Mouse (Mus musculus) Muller cell, postnatal 12 days (primary cell): ENCODE measurements around the gene BC003965.

Experiments
- DNase-seq: peaks from one replicate; pipeline ENCODE4 v3.0.0-alpha.2; 2015; ENCODE audit errors: inconsistent ontology term

Gene BC003965

DNA sequence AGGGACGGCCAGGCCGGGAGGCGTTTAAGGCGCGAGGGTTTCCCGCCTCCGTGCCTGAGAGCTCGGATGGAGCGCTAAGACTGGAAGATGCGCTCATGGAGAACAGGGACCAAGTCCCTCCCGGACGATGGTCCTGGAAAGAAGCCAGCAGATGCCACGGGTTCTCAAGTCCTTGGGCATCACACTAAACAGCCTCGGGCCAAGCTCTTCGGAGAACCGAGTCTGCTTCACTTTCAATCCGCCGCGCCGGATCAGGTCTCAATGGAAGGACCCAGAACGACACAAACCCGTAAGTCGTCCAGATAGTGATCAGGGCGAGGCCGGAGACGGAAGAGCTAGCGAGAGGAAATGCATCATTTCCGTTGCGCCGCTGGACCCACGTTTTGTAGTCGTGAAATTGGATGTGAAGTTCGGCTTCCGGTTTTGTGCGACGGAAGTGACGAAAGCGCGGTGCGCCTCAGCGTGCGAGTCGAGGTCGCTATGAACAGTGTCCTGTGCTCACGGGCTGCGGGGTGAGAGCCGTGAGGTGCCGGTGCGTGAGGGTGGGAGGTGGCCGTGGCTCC, at the start of gene BC003965:
TSS of gene BC003965 (plus strand) at position 426 of the 563 bp plus-strand sequence.
- peak; percentile 92 for DNase-seq

DNA sequence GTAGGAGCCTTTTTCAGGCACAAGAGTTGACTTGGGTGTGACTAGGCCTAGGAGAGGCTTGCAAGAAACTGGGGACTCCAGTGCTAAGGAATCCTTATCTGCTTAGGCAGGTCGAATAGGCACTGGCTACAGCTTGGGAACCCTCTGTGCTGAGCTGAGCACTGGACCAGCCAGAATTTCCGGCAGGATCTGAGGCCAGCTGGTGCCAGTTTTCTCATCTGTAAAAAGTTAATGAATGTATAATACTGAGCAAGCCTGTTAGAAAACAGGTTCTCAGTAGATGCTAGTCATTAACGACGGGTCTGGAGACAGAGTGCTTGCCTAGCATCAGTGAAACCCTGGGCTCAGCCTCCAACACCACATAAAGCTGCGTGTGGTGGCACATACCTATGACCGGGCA, 48.7 kb upstream of the BC003965 start:
- no peak for DNase-seq

DNA sequence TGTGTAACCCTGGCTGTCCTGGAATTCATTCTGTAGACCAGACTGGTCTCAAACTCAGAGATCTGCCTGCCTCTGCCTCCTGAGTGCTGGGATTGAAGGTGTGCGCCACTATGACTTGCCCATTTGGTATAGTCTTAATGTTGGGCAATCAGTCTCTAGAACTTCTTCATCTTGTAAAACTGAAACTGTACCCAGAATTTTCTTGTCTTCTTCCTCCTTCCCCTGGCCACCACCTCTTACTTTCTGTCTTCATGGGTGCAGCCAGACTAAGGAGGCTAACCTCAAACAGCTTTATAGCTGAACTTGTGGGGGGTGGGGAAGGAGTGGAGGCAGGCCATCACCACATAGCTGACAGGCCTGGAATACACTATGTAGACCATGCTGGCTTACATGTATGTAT, 45.6 kb upstream of the BC003965 start:
- no peak for DNase-seq

DNA sequence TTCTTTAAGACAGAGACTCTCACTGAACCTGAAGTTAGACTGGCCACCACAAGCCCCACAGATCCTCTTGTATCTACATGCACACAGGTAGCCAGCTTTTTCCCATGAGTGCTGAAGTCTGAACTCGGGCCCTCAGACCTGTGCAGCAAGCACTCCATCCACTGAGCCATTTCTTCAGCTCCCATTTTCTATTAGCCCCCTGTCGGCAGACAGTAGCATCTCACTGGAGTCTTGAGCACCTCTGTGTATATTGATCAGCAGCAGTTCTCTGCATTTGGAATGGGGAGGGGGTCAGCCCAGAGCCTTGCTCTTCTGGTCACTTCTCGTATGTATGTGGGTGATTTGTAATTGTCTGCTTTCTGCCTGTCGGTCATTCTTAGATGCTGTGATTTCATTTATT, 44.4 kb upstream of the BC003965 start:
- DNase-seq, result no peak

DNA sequence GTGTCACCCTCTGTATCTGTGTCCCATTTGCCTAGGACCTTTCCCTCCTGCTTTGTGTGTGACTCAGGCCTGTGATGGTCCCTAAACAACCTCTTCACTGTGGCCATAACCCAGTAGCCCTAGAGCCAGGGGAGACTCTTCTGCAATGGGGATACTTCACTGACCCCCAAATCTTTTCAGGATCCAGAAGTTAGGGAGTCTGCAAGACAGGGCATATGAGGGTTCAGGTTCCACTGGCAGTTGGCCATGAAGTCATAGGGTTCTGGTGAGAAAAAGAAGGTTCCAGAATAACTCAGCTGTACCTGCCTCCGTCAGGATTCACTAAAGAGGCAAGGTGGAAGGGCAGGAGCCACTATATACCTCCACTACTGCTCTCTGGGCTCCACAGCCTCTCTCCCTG, 22.2 kb upstream of the BC003965 start, which contains the start of gene Ccdc154:
TSS of gene Ccdc154 (plus strand) at position 301 of the 400 bp plus-strand sequence.
- DNase-seq, result no peak

DNA sequence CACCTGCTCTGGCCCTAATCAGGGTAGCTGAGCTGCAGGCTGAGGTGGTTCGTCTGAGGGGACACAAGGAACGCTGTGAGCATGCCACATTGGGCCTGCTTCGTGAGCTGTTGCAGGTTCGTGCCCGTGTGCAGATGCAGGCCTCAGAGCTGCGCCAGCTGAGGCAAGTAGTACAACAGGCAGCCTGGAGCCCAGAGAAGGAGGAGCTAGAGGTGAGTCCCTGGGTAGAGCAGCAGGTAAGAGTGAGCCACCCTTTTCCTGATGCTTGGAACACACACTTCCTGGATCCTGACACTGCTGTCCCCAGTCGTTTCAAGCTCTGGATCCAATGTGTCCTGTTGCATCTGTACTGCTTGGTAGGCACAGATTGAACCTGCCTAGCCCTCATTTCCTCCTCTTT, 21.0 kb upstream of the BC003965 start:
- DNase-seq, result no peak

DNA sequence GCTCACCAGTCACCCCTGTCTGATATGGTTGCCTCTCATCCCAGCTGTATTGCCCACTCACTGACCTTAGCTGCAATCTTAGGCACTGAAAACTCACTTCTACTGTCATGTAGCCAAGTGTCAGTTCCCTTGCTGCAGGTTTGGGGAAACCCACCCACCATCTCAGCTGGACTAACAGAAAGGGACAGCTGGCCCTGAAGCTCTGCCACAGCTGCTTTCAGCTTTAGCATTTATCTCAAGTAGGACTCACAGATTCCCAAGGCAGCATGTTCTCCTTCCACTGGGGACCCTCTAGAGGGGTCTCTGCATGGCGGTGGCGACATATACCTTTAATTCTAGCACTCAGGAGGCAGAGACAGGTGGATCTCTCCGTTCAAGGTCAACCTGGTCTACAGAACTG, 19.6 kb upstream of the BC003965 start:
- DNase-seq, result no peak

DNA sequence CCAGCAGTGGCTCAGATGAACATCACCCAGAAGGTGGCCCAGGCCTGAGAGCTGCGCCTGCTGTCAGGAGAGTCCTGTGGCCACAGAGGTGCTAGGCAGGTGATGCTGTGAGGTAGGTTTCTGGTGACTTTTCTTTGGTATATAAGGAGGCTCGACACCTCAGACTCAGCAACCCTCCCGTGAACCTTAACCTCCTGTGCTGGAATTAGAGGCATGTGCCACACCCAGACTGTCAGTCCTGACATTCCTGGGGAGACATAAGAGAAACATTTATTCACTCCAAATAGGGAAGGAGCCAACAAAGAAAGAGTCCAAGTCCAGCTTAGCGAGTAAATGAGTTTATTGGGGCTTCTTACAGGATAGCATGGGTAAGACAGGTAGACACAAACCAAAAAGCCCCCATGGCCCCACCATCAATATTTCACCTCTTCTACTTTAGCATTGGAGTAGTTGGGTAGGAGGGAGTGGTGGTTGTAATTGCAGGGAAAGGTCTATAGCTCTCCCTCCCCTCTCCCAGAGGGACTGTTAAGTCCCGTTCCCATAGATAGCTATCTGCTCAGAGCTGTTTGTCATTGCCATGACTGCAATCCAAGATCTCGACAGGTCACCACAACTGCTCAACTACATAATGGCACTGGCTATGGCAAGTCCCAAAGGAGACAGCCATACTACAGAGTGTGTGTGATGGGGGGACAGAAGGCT, 18.2 kb upstream of the BC003965 start:
- DNase-seq, result no peak

DNA sequence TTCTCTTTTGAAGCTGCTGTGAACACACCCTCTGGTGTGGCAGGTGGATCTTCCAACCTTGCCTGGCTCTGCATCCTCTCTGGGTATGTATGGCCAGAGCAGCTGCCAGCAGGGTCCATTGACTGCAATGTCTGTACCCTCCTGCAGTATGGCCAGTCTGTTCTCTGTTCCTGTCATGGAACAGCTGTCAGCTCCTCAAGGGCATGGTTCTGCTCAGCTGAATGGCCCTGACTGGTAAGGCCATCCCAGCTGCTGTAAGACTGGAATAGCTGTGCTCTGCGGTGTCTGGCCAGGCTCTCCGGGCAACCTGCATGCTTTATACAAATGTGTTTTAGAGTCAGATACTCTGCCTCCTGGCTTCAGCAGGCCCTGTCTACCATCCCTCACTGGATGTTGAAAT, 14.6 kb upstream of the BC003965 start:
- DNase-seq, result no peak

DNA sequence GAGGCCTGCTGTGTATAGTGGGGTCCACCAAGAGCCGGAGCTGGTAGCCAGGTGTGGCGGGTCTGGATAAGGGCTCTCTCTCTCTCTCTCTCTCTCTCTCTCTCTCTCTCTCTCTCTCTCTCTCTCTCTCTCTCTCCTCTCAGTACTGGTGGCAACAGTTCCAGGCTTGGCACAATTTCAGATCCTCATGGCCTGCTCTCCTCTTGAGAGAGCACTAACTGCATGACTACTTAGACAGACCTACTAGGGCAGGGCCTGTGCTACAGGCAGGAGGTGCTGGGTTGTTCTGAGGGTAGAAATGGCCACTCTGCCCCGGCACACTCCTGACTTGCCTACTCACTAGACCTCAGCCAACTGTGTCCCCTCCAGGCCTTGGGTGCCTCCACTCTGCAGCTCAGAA, 11.8 kb upstream of the BC003965 start:
- no peak for DNase-seq

DNA sequence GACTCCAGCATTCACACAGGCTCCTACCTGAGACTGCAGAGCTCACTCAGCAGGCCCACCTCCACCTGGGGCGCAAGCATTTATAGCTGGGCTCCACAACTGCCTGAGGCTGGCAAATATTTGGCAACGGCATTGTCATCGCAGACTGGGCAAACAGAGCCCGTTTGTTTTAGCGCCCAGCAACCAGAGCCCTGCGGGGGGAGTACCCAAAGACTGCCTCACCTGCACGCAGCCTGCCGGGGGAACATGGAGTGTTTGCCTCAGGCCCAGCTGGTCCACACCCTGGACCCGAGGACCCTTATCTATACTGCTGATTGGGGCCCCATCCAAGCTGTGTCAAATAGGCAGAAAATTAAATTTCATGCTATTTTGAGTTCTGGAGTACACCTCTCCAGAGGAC, 8.9 kb upstream of the BC003965 start, which contains the start of gene Gm38655:
TSS of gene Gm38655 (minus strand) at position 61 of the 400 bp plus-strand sequence.
- no peak for DNase-seq

DNA sequence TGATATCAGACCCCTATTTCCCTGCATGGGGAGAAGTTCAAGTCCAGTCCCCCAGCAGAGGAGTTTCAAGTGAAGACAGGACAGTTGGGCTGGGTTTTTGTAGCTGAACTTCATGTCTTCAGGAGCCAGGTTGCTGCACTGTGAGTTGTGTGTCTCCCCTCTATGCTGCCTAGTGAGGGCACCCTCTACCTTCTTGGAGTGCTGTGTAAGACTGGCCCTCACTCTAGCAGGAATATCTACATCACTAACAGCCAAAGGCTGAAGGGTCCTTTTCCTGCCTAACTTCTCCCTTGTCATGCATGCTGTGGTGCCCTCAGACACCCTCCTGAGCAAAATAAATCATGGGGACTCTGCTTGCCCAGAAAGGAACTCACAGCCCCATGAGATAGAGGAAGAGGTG, 1.1 kb upstream of the BC003965 start:
- no peak for DNase-seq

DNA sequence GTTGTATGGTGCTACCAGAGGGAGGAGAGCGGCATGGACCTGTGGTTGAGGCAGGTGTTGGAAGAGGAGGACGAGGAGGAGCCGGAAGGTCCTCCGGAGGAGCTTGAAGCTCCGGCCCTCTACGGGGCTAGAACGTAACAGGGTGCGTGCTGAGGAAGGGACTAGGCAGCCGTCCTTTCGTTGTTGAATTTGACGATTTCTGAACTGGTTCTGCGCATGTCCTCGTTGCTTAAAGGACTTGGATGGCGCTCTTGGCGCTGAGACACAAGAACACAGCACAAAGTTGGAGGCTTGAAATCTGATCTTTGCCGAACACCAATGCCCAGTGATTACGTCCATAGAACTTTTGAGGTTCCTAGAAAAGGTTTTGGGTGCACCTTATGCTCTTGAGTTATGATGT, 607 bp downstream of the BC003965 start:
- peak; percentile 3 for DNase-seq

DNA sequence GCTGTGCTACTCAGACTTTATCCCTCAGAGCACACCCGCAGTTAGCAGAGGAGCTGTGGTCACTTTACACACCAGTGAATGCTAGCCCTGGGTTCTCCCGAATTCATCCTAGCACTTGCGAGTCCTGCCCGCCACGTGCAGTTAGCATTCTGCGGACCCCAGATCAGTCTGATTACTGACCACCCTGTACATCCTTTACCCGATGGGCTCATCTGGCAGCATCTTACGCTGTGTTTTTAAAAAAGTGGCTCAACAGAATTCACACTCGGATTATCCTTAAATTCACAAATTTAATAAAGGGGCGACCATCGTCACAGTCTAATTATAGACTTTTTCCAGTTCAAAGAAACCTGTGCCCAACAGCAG, 3.4 kb downstream of the BC003965 start:
- DNase-seq, result peak; percentile 4

DNA sequence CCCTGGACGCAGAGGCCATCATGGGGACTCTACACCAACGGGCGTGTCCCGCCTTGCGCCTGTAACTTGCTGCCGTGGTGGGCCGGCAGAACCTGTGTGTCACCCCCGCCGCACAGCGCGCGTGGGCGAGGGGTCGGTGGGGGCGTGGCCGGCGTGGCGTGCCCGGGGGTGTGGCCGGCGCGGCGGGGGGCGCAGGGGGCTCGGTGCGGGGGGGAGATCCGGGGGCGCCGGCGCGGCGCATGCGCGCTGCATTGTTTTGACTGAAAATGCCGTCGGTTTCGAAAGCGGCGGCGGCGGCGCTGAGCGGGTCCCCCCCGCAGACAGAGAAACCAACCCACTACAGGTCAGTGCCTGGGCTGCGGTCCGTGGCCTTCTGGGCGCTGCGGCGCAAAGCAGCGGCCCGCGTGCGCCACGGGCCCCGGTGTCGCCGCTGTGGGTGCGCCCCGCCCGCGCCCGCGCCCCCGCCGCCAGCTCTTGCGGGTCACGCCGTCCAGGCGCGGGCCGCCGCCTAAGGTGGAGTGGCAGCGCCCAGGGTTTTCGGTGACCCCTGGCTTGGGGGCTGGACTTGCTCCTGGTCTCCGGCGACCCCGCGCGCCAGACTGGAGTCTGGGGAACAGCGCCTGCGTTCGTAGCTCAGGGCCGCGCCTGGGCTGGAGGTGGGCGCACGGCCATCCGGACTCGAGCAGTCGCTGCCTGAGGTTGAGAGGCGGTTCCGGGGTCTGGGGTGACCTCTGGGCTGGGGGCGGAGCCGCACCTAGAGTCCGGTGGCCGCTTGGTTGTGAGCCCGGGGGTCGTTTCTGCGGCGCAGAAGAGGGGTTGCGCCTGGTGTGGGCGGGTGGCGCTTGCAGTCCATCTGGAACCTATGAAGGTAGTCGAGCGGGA, 4.0 kb downstream of the BC003965 start, which contains the start of gene Unkl:
TSS of gene Unkl (plus strand) at position 248 of the 882 bp plus-strand sequence.
- DNase-seq, result peak; percentile 88

DNA sequence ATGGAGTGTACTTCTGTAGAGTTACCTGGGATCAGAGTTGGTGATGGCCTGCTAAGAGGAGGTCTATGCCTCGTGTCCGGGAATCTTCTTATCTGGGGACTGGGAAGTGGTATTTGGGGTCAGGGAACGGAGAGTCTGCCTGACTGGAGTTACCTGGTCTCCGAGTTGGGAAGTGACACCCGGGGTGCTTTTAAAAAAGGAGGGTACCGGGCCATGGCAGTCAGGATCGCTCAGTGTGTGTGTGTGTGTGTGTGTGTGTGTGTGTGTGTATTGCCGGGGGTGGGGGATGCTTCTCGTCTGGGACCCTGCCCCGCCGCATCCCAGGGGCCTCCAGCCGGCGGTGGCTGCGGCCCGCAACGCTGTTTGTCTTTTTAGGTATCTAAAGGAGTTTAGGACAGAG, 4.7 kb downstream of the BC003965 start:
- no peak for DNase-seq

DNA sequence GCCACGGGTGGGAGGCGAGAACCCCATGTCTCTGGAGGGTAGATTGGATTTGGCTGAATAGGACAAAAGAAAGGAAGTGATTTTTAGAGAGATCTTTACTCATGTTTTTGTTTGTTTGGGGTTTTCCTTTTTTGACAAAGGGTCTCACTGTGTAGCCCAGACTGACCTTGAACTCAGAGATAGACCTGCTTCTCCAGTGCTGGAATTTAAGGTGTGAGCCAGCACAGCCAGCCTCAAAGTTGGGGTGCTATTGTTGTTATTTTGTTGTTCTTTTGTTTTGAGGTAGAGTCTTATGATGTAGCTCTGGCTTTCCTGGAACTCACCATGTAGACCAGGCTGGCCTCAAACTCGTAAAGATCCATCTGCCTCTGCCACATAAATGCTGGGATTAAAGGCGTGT, 18.0 kb downstream of the BC003965 start:
- no peak for DNase-seq

DNA sequence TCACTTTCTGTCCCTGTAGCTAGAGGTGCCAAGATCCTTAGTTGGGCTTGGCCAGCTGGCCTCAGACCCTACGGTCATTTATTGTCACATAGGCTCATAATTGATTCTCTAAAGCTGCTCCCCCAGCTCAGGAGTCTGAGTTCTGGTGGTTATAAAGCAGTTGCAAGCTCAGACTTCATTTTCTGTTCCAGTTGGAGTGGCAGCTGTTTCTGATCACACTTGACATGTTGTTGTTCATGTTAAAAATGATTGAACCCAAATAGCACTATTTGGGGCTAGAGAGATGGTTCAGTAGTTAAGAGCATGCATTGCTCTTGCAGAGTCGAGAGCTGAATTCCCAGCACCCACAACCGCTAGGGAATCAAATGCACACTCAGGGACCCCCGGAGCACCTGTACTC, 25.7 kb downstream of the BC003965 start:
- no peak for DNase-seq

DNA sequence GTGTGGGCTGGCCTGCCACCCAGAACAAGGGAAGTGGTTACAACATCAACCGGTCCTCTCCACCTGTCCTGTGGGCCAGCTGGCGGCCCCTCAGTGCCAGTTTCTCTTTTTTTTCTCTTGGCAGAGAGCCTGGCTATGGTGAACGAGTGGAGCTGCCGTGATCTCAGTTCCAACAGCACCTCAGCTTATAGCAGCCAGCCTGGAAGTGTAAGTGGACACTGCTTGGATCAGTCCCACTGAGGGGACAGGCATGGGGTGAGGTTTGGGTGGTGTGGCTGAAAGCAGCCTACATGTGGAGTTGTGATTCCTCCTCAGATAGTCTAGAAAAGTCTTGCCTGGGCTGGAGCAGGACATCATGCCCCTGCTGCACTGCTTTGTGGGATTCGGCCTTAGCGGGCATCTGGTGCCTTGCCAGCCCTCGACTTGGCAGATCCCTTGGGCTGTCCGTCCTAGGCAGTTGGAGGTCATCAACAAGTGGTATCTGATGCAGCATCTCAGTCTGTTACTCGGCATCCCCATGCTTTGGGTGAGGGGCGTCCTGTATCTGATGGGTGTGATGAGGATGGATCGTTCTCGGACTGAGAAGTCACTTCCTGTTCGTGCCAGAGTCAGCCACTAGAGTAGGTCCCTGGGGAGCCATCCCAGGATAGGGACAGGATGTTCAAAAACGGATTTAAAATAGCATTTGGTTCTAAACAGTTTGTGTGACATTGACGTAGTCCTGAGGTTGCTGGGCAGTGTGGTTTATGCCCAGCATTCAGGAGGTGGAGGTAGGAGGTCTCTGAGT, 26.5 kb downstream of the BC003965 start:
- DNase-seq, result no peak

DNA sequence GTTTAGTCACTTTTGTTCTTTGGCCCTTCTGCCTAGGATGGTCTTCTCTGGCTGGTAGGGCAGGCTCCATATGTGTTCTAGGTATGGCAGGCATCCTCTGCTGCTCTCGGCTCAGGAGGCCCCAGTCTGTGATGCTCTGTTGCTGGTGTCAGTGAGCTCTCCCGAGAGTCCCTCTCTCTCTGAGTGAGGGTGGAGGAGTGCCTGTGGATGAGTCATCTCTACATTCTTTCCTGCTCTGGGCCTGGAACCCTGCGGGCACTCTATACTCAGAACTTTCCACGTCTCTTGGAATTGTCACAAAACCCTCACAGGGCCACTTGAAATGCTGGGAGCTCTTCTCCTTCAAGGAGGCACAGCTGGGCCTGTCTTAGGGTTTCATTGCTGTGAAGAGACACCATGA, 27.4 kb downstream of the BC003965 start:
- peak; percentile 31 for DNase-seq

DNA sequence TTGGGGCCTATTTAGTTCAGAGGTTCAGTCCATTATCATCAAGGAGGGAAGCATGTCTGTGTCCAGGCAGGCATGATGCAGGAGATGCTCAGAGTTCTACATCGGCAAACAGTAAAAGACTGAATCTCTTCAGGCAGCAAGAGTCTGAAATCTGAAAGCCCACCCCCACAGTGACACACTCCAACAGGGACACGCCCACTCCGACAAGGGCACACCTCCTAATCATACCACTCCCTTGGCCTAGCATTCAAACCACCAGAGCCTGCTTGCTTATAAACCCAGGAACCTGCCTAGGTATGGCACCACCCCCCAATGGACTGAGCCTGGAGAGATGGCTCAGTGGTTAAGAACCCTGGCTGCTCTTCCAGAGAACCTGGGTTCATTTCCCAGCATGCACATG, 31.1 kb downstream of the BC003965 start:
- no peak for DNase-seq

DNA sequence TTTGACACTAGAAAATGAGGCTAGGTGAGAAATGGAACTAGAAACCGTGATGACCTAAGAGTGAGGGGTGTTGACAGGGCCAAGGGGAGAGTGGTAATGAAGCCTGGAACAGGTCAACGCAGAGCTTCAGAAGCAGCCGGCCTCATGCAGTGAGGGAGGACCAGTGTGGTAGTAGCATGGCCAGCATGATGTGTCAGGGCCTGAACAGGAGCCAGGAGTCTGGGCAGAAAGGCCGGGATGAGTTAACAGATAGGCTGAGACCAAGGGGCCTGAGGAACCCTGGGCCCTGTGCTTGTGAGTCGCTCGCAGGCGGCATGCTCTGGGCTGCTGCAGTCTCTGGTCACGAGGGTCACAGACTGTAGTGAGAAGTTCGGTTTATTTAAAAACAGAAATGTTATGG, 34.6 kb downstream of the BC003965 start:
- DNase-seq, result no peak
